Mouse (Mus musculus) retina, postnatal 1 day (tissue): ENCODE data around the gene Zbtb14.

Source experiments
- DNase-seq: peaks from one replicate; pipeline ENCODE4 v3.0.0-alpha.2; 2012

Zbtb14 gene

DNA sequence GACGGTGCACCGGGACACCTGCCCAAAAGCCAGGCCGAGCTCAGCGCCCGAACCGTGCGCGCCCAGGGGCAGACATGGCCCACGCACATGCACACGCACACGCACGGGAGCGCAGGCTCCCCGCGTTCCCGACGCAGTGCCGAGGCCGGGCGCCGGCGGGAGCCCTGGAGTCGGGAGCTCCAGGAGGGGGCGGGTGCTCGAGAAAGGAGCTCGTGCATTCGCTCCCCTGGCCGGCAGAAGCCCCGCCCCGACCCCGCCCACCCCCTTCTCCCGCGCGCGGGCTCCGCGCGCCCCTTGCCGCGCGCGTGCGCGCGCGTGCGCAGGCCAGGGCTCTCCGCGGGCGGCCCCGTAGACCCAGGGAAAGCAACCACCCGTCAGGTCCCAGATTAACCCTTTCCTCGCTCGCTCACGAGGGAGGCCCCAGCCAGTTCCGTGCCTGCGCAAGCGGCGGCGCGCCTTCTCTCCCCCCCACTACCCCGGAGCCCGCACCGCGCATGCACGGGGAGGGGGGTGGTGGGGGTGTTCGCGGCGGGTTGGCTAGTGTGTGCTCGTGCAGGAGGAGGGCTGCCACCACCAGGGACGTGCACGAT, at the start of gene Zbtb14:
Gene Zbtb14, plus strand, starts transcription at position 540 of the 590 bp plus-strand sequence.
- peak; percentile 98 for DNase-seq

DNA sequence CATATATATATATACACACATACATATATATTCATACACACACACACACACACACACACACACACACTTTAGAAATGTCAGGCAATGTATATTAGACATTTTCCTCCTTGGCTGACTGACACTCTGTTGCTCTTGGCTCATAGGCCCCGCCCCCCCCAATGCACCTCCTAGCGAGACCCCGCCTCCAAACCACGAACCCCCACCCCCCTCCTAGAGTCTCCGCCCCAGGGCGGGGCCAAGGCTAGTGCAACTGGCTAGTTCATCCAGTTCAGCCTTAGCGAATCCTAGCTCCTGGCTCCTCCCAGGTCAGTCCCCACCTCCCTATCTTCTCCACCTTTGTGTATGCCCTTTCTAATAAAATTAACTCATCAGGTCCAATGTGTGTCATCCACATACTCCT, 36.8 kb upstream of the Zbtb14 start:
- no peak for DNase-seq

GRCm38 (mm10) chr17:69349014-69349531, 33.8 kb upstream of the Zbtb14 start:
- peak; percentile 80 for DNase-seq

DNA sequence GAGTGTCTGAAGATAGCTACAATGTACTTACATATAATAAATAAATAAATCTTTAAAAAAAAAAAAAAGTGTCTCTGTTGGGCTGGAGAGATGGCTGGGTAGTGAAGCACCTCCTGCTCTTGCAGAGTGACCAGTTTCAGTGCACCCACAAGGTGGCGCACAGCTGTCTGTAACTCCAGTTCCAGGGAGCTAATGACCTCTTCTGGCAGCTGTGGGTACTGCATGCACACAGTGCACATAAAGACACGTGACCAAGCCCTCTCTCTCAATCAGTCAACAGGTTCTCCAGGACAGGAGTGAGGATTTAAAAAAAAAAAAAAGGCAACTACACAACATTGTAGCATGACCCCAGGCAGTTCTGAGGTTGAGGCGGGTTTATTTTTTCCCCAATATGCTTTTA, 17.8 kb upstream of the Zbtb14 start:
- DNase-seq: peak; percentile 60

GRCm38 (mm10) chr17:69380838-69381237, 2.0 kb upstream of the Zbtb14 start:
- no peak for DNase-seq

DNA sequence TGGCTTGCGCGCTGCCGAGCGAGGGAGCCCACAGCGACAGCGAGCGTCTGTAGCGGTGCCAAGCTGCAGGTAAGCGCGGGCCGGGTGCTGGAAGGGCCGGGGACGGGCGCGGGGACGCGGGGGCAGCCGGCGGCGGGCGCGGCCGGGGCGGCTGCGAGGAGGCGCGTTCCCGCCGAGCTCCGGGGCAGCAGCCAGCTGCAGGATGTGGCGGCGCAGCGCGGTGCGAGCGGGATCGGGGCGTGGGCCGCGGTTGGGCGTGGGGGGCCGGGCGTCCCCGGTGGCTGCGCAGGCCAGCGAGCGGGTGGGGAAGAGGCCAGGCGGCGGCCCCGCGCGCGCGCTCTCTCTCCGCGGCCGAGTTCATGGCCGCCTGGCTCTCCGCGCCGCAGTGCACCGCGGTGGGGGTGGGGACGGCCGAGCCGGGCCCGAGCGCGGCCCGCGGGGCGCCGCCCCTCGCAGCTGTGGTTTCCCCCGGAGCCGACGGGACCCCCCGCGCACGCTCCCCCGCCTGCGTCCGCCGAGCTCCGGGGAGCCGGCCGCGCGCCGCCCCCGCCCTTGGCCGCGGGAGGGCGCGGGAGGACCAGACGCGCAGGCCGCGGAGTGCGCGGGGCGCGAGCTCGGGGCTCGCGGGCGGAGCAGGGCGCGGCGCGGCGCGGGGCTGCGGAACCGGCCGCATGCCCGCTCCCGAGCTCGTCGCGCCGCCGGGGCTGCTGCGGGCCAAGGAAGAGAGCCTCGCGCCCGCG, 521 bp downstream of the Zbtb14 start:
- peak; percentile 89 for DNase-seq

GRCm38 (mm10) chr17:69383941-69384665, 1.3 kb downstream of the Zbtb14 start:
- DNase-seq: peak; percentile 82

DNA sequence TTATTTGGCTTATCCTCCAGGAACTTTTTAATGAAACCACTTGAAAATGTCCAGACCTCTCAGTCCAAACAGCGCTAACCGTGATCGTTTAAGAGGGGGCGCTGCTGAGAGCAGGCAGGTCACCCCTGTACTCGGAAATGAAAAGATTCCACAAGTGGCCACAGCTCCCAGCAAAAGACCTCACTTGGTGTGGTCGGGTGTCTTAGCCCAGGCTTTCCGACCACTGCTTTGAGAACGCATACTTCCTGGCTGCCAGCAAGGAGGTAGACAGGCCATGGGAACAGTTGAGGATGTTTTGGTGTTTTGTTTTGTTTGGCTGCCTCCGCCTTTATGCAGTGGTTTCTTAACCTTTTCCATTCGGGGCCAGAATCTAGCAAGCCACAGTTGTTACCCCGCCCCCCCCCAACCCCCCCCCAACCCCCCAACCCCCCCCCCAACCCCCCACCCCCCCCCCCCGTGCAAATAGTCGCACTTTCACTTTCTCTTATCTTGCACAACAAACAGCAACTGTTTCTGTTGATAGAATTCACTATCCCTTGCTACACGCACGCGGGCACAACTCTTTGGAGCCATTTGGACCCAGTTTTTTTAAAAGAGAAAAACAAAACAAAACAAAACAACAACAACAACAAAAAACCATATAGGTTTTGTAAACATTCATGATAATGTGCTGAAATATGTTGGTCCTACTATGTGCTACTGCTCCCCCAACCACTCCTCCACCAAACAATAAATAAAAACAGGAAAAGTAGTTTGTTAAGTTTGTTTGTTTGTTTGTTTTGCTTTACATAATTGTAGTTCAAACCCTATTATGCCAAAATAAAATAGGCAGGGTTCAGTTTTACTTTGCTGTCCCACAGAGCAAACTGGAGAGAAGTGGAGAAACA, 13.5 kb downstream of the Zbtb14 start:
- no peak for DNase-seq

GRCm38 (mm10) chr17:69397163-69397562, 14.3 kb downstream of the Zbtb14 start:
- no peak for DNase-seq

GRCm38 (mm10) chr17:69398092-69398491, 15.2 kb downstream of the Zbtb14 start:
- no peak for DNase-seq

- no peak for DNase-seq
These were observed 18.3 kb downstream of the Zbtb14 start for GRCm38 (mm10) chr17:69401146-69401545.

DNA sequence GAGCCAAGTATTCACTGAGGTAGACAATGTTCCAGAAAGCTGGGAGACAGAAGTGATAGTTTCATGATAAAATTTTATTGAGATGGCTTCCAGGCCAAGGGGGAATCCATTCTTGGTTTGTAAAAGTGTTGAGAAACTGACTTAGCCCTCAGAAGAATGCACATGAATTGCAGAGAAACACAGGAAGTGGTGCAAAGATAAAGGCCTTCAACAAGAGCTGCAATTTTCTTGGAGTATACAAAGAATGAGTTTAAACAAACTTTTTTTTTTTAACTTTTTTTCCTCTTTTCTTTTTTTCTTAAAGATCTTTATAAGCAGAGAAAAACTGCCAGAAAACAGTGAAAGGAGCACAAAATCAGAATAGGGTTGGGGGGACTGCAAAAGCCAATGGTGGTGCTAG, 33.3 kb downstream of the Zbtb14 start:
- no peak for DNase-seq

GRCm38 (mm10) chr17:69416920-69417661, 34.2 kb downstream of the Zbtb14 start:
- DNase-seq: peak; percentile 96

- no peak for DNase-seq
These were observed 35.0 kb downstream of the Zbtb14 start for GRCm38 (mm10) chr17:69417724-69418373.

DNA sequence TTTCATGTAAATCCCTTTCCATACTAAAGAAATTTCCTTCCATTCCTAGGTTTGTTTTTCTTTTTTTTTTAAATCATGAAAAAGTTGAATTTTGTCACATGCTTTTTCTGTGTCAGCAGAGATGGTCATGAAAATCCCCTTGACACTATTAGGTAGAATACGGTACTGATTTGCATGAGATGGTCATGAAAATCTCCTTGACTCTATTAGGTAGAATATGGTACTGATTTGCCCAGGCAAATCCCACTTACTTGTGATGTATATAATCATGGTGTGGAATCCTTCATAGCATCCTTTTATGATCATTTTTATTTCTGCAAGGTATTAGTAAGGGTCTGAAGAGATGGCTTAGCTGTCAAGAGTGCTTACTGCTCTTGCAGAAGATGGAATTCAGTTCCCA, 38.7 kb downstream of the Zbtb14 start:
- peak; percentile 80 for DNase-seq

- no peak for DNase-seq
These were observed 55.0 kb downstream of the Zbtb14 start for GRCm38 (mm10) chr17:69437836-69438235.

- no peak for DNase-seq
These were observed 55.6 kb downstream of the Zbtb14 start for GRCm38 (mm10) chr17:69438486-69438885.

- DNase-seq: peak; percentile 87
These were observed 56.2 kb downstream of the Zbtb14 start, which contains the start of gene Akain1 for GRCm38 (mm10) chr17:69438990-69439491. TSS of gene Akain1 (plus strand) at chr17:69439326.

- peak; percentile 59 for DNase-seq
These were observed 57.0 kb downstream of the Zbtb14 start for GRCm38 (mm10) chr17:69439571-69440480.
